8 mouse cellular contexts compared by ENCODE assay signal in the genomic region with DNA sequence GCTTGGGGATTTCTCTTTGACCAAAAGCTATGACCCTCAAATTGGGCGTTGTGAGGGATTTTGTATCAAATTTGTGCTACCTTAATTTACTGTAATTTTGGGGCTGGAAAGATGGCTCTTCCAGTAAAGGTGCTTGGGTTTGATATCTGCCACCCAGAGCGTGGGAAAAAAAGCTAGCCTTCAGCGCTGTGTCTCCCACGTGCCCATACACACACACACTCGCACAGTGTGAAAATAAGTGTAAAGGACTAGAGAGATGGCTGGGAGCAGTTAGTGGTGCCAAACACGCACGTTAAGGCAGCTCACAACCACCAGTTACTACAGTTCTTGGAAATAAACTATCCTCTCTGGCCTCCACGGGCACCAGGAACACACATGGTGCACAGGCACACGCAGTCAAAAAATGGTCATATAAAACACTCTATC. TPM values are rescaled to one million over a fixed set of nuclear protein-coding genes. Genes with fewer than 3 reads are reported as not detected.
DNase-seq lines count a peak whose midpoint lies in the region; ATAC-seq and TF ChIP-seq lines count a peak whose summit lies in the region.

No protein-coding gene starts in this region.

- peak overlapping the region; percentile 58 for H3K9ac ChIP-seq in kidney, postnatal 0 days (ENCODE audit: low read depth, low read length)
- H3K9ac ChIP-seq in embryonic facial prominence, embryonic 13.5 days: peak overlapping the region; percentile 79
- H3K9ac ChIP-seq in intestine, embryonic 15.5 days: peak overlapping the region; percentile 91
- peak overlapping the region; percentile 70 for H3K9ac ChIP-seq in neural tube, embryonic 12.5 days

- H3K9me3 ChIP-seq in kidney, postnatal 0 days (replicated peaks; ENCODE audit: low read length): no peaks in the 10 kb centered on the region
- no peaks in the 10 kb centered on the region for H3K9me3 ChIP-seq in embryonic facial prominence, embryonic 13.5 days
- no peaks in the 10 kb centered on the region for H3K9me3 ChIP-seq in intestine, embryonic 15.5 days
- H3K9me3 ChIP-seq in neural tube, embryonic 12.5 days: no peaks in the 10 kb centered on the region

- TF ChIP-seq CTCF in kidney, postnatal 0 days (IDR thresholded peaks at IDR 0.05; ENCODE audit: low read depth): no peak

- H3K4me3 ChIP-seq in kidney, postnatal 0 days (replicated peaks; ENCODE audit: low read depth, low read length): peak overlapping the region; percentile 100
- peak overlapping the region; percentile 100 for H3K4me3 ChIP-seq in embryonic facial prominence, embryonic 13.5 days
- H3K4me3 ChIP-seq in intestine, embryonic 15.5 days (replicated peaks): peak overlapping the region; percentile 100
- peak overlapping the region; percentile 97 for H3K4me3 ChIP-seq in neural tube, embryonic 12.5 days

- H3K4me2 ChIP-seq in kidney, postnatal 0 days (ENCODE audit: low read length): peak overlapping the region; percentile 59
- H3K4me2 ChIP-seq in embryonic facial prominence, embryonic 13.5 days: peak overlapping the region; percentile 63
- peak overlapping the region; percentile 79 for H3K4me2 ChIP-seq in intestine, embryonic 15.5 days (replicated peaks)
- H3K4me2 ChIP-seq in neural tube, embryonic 12.5 days (replicated peaks): peak overlapping the region; percentile 66

- H3K27ac ChIP-seq in kidney, postnatal 0 days: peak overlapping the region; percentile 48
- peak overlapping the region; percentile 77; the same call in 1 of the 2 replicates for H3K27ac ChIP-seq in embryonic facial prominence, embryonic 13.5 days
- peak overlapping the region; percentile 86 for H3K27ac ChIP-seq in intestine, embryonic 15.5 days
- H3K27ac ChIP-seq in neural tube, embryonic 12.5 days: no peak overlapping the region

- H3K36me3 ChIP-seq in kidney, postnatal 0 days (ENCODE audit: insufficient read depth, low read length): peaks cover 11% of the 10 kb centered on the region; the same call in 1 of the 2 replicates
- peaks cover 18% of the 10 kb centered on the region for H3K36me3 ChIP-seq in embryonic facial prominence, embryonic 13.5 days
- H3K36me3 ChIP-seq in intestine, embryonic 15.5 days: peaks cover 6% of the 10 kb centered on the region; the same call in 1 of the 2 replicates
- H3K36me3 ChIP-seq in neural tube, embryonic 12.5 days: peaks cover 20% of the 10 kb centered on the region

- WGBS in kidney, postnatal 0 days: 51% methylated on average over 9 of the region's 9 CpGs
- WGBS in embryonic facial prominence, embryonic 13.5 days: 48% methylated on average over 9 of the region's 9 CpGs
- WGBS in intestine, embryonic 15.5 days: 46% methylated on average over 9 of the region's 9 CpGs
- WGBS in neural tube, embryonic 12.5 days: 54% methylated on average over 9 of the region's 9 CpGs

- no peak for DNase-seq in kidney, postnatal 0 days (ENCODE audit: low spot score)
- DNase-seq in kidney, adult 8-10 months: no peak
- DNase-seq in spleen, postnatal 14 days (ENCODE audit: low spot score in 2 of 2): no peak
- DNase-seq in retina, embryonic 14.5 days (ENCODE audit: low spot score): no peak

- ATAC-seq in kidney, postnatal 0 days (replicated peaks; ENCODE audit: low FRiP score, low read depth): no peak
- no peak for ATAC-seq in embryonic facial prominence, embryonic 13.5 days (ENCODE audit: insufficient number of reproducible peaks, insufficient read depth, low FRiP score, low TSS enrichment, low read depth)
- no peak for ATAC-seq in intestine, embryonic 15.5 days
- 0 out of 2 replicates have a peak, but pooled peaks have one; percentile 30 for ATAC-seq in neural tube, embryonic 12.5 days (ENCODE audit: low FRiP score, low read depth)
- ATAC-seq in megakaryocyte progenitor cell, adult 5-6 weeks (replicated peaks; ENCODE audit: poor library complexity): no peak

- H3K27me3 ChIP-seq in kidney, postnatal 0 days (ENCODE audit: insufficient read depth, low read length): no peaks in the 10 kb centered on the region
- H3K27me3 ChIP-seq in embryonic facial prominence, embryonic 13.5 days: no peaks in the 10 kb centered on the region
- no peaks in the 10 kb centered on the region for H3K27me3 ChIP-seq in intestine, embryonic 15.5 days (replicated peaks)
- no peaks in the 10 kb centered on the region for H3K27me3 ChIP-seq in neural tube, embryonic 12.5 days (replicated peaks)

- H3K4me1 ChIP-seq in kidney, postnatal 0 days (replicated peaks; ENCODE audit: insufficient read depth, low read length): no peaks in the 10 kb centered on the region
- peaks cover 18% of the 10 kb centered on the region for H3K4me1 ChIP-seq in embryonic facial prominence, embryonic 13.5 days
- H3K4me1 ChIP-seq in intestine, embryonic 15.5 days (replicated peaks): peaks cover 9% of the 10 kb centered on the region; the same call in 1 of the 2 replicates
- peaks cover 12% of the 10 kb centered on the region for H3K4me1 ChIP-seq in neural tube, embryonic 12.5 days

RNA-seq across cellular contexts. Expression of a gene that starts 5.5 kb away (rescaled TPM):
- polyA plus RNA-seq in kidney, postnatal 0 days (2015; fragmentation: Nextera tagmentation; extraction: Ambion mirVana): 485 and 487 TPM in 2 replicates
- polyA plus RNA-seq in embryonic facial prominence, embryonic 13.5 days (2015; fragmentation: Nextera tagmentation; extraction: Ambion mirVana): 827 and 849 TPM in 2 replicates
- 887 and 955 TPM in 2 replicates for polyA plus RNA-seq in intestine, embryonic 15.5 days (2015; fragmentation: Nextera tagmentation; extraction: Ambion mirVana)
- 1,156 and 1,160 TPM in 2 replicates for polyA plus RNA-seq in neural tube, embryonic 12.5 days (2016; fragmentation: Nextera tagmentation; extraction: Ambion mirVana)
- total RNA-seq in megakaryocyte progenitor cell, adult 5-6 weeks (2015): 1,320 and 1,329 TPM in 2 replicates
- 1,319 and 1,619 TPM in 2 replicates for total RNA-seq in megakaryocyte progenitor cell, adult 5-6 weeks (2017)

RNA-seq across cellular contexts. Expression of a gene that starts 14.6 kb away (rescaled TPM):
- polyA plus RNA-seq in kidney, postnatal 0 days (2015; fragmentation: Nextera tagmentation; extraction: Ambion mirVana): not detected in 2 replicates
- polyA plus RNA-seq in embryonic facial prominence, embryonic 13.5 days (2015; fragmentation: Nextera tagmentation; extraction: Ambion mirVana): not detected in 2 replicates
- not detected in 2 replicates for polyA plus RNA-seq in intestine, embryonic 15.5 days (2015; fragmentation: Nextera tagmentation; extraction: Ambion mirVana)
- polyA plus RNA-seq in neural tube, embryonic 12.5 days (2016; fragmentation: Nextera tagmentation; extraction: Ambion mirVana): not detected in 2 replicates
- not detected in 2 replicates for total RNA-seq in megakaryocyte progenitor cell, adult 5-6 weeks (2015)
- total RNA-seq in megakaryocyte progenitor cell, adult 5-6 weeks (2017): not detected in 2 replicates

RNA-seq across cellular contexts. Expression of a gene that starts 40.8 kb away (rescaled TPM):
- polyA plus RNA-seq in kidney, postnatal 0 days (2015; fragmentation: Nextera tagmentation; extraction: Ambion mirVana): 18.6 and 20.7 TPM in 2 replicates
- polyA plus RNA-seq in embryonic facial prominence, embryonic 13.5 days (2015; fragmentation: Nextera tagmentation; extraction: Ambion mirVana): 27.6 and 31.5 TPM in 2 replicates
- 19.8 and 21.7 TPM in 2 replicates for polyA plus RNA-seq in intestine, embryonic 15.5 days (2015; fragmentation: Nextera tagmentation; extraction: Ambion mirVana)
- 28.1 and 30.5 TPM in 2 replicates for polyA plus RNA-seq in neural tube, embryonic 12.5 days (2016; fragmentation: Nextera tagmentation; extraction: Ambion mirVana)
- 21.3 and 22.8 TPM in 2 replicates for total RNA-seq in megakaryocyte progenitor cell, adult 5-6 weeks (2015)
- total RNA-seq in megakaryocyte progenitor cell, adult 5-6 weeks (2017): 27.1 and 36.2 TPM in 2 replicates
